Mouse (Mus musculus) heart, embryonic 14.5 days (tissue): ENCODE measurements around the gene Lzts3. TPM values are rescaled to one million over a fixed set of nuclear protein-coding genes. Genes with fewer than 3 reads are reported as not detected.

Experiments
- ATAC-seq: fragments of 200-750 bp; cut with Nextera tagmentation; 2 replicates; pipeline ENCODE4 v1.8.0; 2017; ENCODE audit warnings: low read depth, moderate TSS enrichment; ENCODE audit not compliant: insufficient number of reproducible peaks, insufficient read depth, low FRiP score
- H3K27ac ChIP-seq, 2 experiments: fragments of 200-500 bp in 1 of 2; fragments of 300-500 bp in 1 of 2; sonication (generic) in 1 of 2; replicated peaks in 1 of 2; 2 replicates each; pipeline ENCODE4 v1.5.1; 2012 to 2014; ENCODE audit warnings: low read depth in 2 of 2, low read length in 2 of 2, control low read depth in 1 of 2, mild to moderate bottlenecking in 1 of 2, mixed read lengths in 1 of 2; ENCODE audit not compliant: control insufficient read depth in 1 of 2, insufficient read depth in 1 of 2
- H3K27me3 ChIP-seq: fragments of 300-500 bp; sonication (generic); 2 replicates; pipeline ENCODE4 v1.6.1; 2014; ENCODE audit warnings: mild to moderate bottlenecking, low read length, control low read depth; ENCODE audit not compliant: control insufficient read depth, insufficient read depth
- H3K36me3 ChIP-seq: fragments of 300-500 bp; sonication (generic); 2 replicates; pipeline ENCODE4 v1.6.1; 2014; ENCODE audit warnings: mild to moderate bottlenecking, control low read depth, low read length, mixed read lengths; ENCODE audit not compliant: control insufficient read depth, insufficient read depth
- H3K4me1 ChIP-seq, 2 experiments: fragments of 200-500 bp in 1 of 2; fragments of 300-500 bp in 1 of 2; sonication (generic) in 1 of 2; 2 replicates each; pipeline ENCODE4 v1.6.1; 2012 to 2014; ENCODE audit warnings: low read length in 2 of 2, control low read depth in 1 of 2, mixed read lengths in 1 of 2; ENCODE audit not compliant: control insufficient read depth in 2 of 2, insufficient read depth in 2 of 2
- H3K4me2 ChIP-seq: fragments of 300-500 bp; sonication (generic); 2 replicates; pipeline ENCODE4 v1.6.1; 2014; ENCODE audit warnings: mild to moderate bottlenecking, low read length
- H3K4me3 ChIP-seq, 2 experiments: fragments of 200-500 bp in 1 of 2; fragments of 300-500 bp in 1 of 2; sonication (generic) in 1 of 2; 2 replicates each; pipeline ENCODE4 v1.5.1; 2012 to 2014; ENCODE audit warnings: low read length in 2 of 2, mild to moderate bottlenecking in 2 of 2, control low read depth in 1 of 2, low read depth in 1 of 2, moderate library complexity in 1 of 2; ENCODE audit not compliant: control insufficient read depth in 1 of 2, insufficient read depth in 1 of 2
- H3K9ac ChIP-seq: fragments of 300-500 bp; sonication (generic); 2 replicates; pipeline ENCODE4 v1.6.1; 2014; ENCODE audit warnings: mild to moderate bottlenecking, low read length
- H3K9me3 ChIP-seq: fragments of 300-500 bp; sonication (generic); 2 replicates; pipeline ENCODE4 v1.6.1; 2016; ENCODE audit warnings: low read length, control low read depth; ENCODE audit not compliant: control insufficient read depth
- WGBS: fragments of 180-500 bp; shearing (Covaris S2); extraction: QIAGEN DNeasy Blood & Tissue Kit; methylation state at CpG from one replicate; pipeline ENCODE4 v1.1.7; 2014; 5-methylcytosine and 5-hydroxymethylcytosine counted together
- polyA plus RNA-seq: library from polyadenylated mRNA; unstranded; fragments of >200 nt; fragmentation: Nextera tagmentation; extraction: Ambion mirVana; gene quantifications from 2 replicates; pipeline ENCODE4 v1.2.1, GENCODE M21; 2014

Gene Lzts3
- polyA plus RNA-seq, 1 experiment from 2014 or later = 0.80 TPM

GRCm38 (mm10) chr2:130629080-130629838 is 13.3 kb downstream of the Lzts3 start:
- peak overlapping the region; percentile 8 to 63; a peak in 2 of 4 replicates for H3K27ac ChIP-seq
- peak overlapping the region; percentile 93 to 97 for H3K4me3 ChIP-seq
- H3K9me3 ChIP-seq = no peaks in the 10 kb centered on the region
- peak overlapping the region; percentile 96 for H3K9ac ChIP-seq
- H3K4me1 ChIP-seq = peaks cover 3 to 10% of the 10 kb centered on the region in 2 experiments
- H3K4me2 ChIP-seq = peak overlapping the region; percentile 95
- 1% methylated on average over 37 of the region's 37 CpGs for WGBS
- H3K36me3 ChIP-seq = peaks cover 26% of the 10 kb centered on the region
- ATAC-seq = peak; percentile 48
- peaks cover 19% of the 10 kb centered on the region for H3K27me3 ChIP-seq

- ATAC-seq = no peak
- H3K4me2 ChIP-seq = peak overlapping the region; percentile 95
- peaks cover 3 to 10% of the 10 kb centered on the region in 2 experiments for H3K4me1 ChIP-seq
- H3K27me3 ChIP-seq = peaks cover 11% of the 10 kb centered on the region
- H3K9ac ChIP-seq = no peak overlapping the region
- no peaks in the 10 kb centered on the region for H3K9me3 ChIP-seq
- H3K4me3 ChIP-seq = no peak overlapping the region
- H3K27ac ChIP-seq = no peak overlapping the region
- H3K36me3 ChIP-seq = peaks cover 30% of the 10 kb centered on the region
- 58% methylated on average over 3 of the region's 3 CpGs for WGBS
These were observed 14.2 kb downstream of the Lzts3 start for GRCm38 (mm10) chr2:130628424-130628823.

GRCm38 (mm10) chr2:130618972-130619371 is 23.6 kb downstream of the Lzts3 start:
- no peak overlapping the region for H3K9ac ChIP-seq
- H3K4me1 ChIP-seq = no peaks in the 10 kb centered on the region
- no peak overlapping the region for H3K27ac ChIP-seq
- no peaks in the 10 kb centered on the region for H3K9me3 ChIP-seq
- H3K4me2 ChIP-seq = no peak overlapping the region
- peaks cover 60% of the 10 kb centered on the region for H3K36me3 ChIP-seq
- WGBS = 90% methylated on average over 7 of the region's 7 CpGs
- no peak for ATAC-seq
- no peak overlapping the region for H3K4me3 ChIP-seq
- H3K27me3 ChIP-seq = no peaks in the 10 kb centered on the region

GRCm38 (mm10) chr2:130613091-130613490 is 29.5 kb downstream of the Lzts3 start:
- no peaks in the 10 kb centered on the region for H3K27me3 ChIP-seq
- H3K27ac ChIP-seq = no peak overlapping the region
- no peaks in the 10 kb centered on the region for H3K4me1 ChIP-seq
- H3K36me3 ChIP-seq = peaks cover 43% of the 10 kb centered on the region
- no peak overlapping the region for H3K9ac ChIP-seq
- H3K4me2 ChIP-seq = no peak overlapping the region
- no peak for ATAC-seq
- H3K4me3 ChIP-seq = no peak overlapping the region
- H3K9me3 ChIP-seq = no peaks in the 10 kb centered on the region
- 60% methylated on average over 3 of the region's 3 CpGs for WGBS

GRCm38 (mm10) chr2:130602195-130602594 is 40.4 kb downstream of the Lzts3 start:
- 77% methylated on average over 4 of the region's 4 CpGs for WGBS
- no peaks in the 10 kb centered on the region for H3K9me3 ChIP-seq
- no peaks in the 10 kb centered on the region for H3K27me3 ChIP-seq
- no peak overlapping the region for H3K27ac ChIP-seq
- H3K4me2 ChIP-seq = no peak overlapping the region
- no peaks in the 10 kb centered on the region for H3K4me1 ChIP-seq
- H3K36me3 ChIP-seq = peaks cover 53% of the 10 kb centered on the region
- no peak overlapping the region for H3K9ac ChIP-seq
- no peak for ATAC-seq
- H3K4me3 ChIP-seq = no peak overlapping the region

- peak overlapping the region; percentile 19 to 25; a peak in 1 of 4 replicates for H3K27ac ChIP-seq
- H3K4me1 ChIP-seq = no peaks in the 10 kb centered on the region
- no peak overlapping the region for H3K4me3 ChIP-seq
- no peaks in the 10 kb centered on the region for H3K27me3 ChIP-seq
- H3K4me2 ChIP-seq = no peak overlapping the region
- no peak overlapping the region for H3K9ac ChIP-seq
- WGBS = 61% methylated on average over 3 of the region's 3 CpGs
- no peak for ATAC-seq
- H3K9me3 ChIP-seq = no peaks in the 10 kb centered on the region
- H3K36me3 ChIP-seq = peaks cover 60% of the 10 kb centered on the region
These were observed 44.2 kb downstream of the Lzts3 start for GRCm38 (mm10) chr2:130598399-130598798.

- no peak overlapping the region for H3K9ac ChIP-seq
- peaks cover 52% of the 10 kb centered on the region for H3K36me3 ChIP-seq
- no peak overlapping the region for H3K4me3 ChIP-seq
- no peaks in the 10 kb centered on the region for H3K9me3 ChIP-seq
- H3K4me1 ChIP-seq = no peaks in the 10 kb centered on the region
- no peaks in the 10 kb centered on the region for H3K27me3 ChIP-seq
- no peak for ATAC-seq
- H3K4me2 ChIP-seq = no peak overlapping the region
- H3K27ac ChIP-seq = no peak overlapping the region
- 0% methylated on average over 1 of the region's 1 CpGs for WGBS
These were observed 45.0 kb downstream of the Lzts3 start for GRCm38 (mm10) chr2:130597601-130598010.

- Histone ChIP-seq H3K9ac (no peak overlapping the region), H3K4me2 (no peak overlapping the region), H3K9me3 (no peaks in the 10 kb centered on the region), H3K4me3 (no peak overlapping the region), H3K4me1 (no peaks in the 10 kb centered on the region), H3K27ac (no peak overlapping the region), H3K27me3 (no peaks in the 10 kb centered on the region), H3K36me3 (peaks cover 51% of the 10 kb centered on the region)
- no peak for ATAC-seq
- 68% methylated on average over 1 of the region's 1 CpGs for WGBS
These were observed 47.0 kb downstream of the Lzts3 start for GRCm38 (mm10) chr2:130595596-130595995.
